Mouse (Mus musculus) G1E (cell line): ENCODE measurements around the gene Nppc. TPM values are rescaled to one million over a fixed set of nuclear protein-coding genes. Genes with fewer than 3 reads are reported as not detected.

ENCODE experiments used
- ATAC-seq: 2 replicates; pipeline ENCODE4 v1.8.0; 2016; ENCODE audit warnings: mild to moderate bottlenecking; ENCODE audit not compliant: insufficient number of reproducible peaks, poor library complexity, low FRiP score, severe bottlenecking; ENCODE audit errors: extremely low read depth
- DNase-seq: peaks from one replicate; pipeline ENCODE4 v3.0.0; 2012; ENCODE audit warnings: low spot score
- H3K27me3 ChIP-seq: 2 replicates; pipeline ENCODE4 v1.6.1; 2012; ENCODE audit warnings: mild to moderate bottlenecking, low read length, inconsistent platforms; ENCODE audit not compliant: insufficient read depth
- H3K36me3 ChIP-seq: replicated peaks from 2 replicates; pipeline ENCODE3; 2012; ENCODE audit warnings: mild to moderate bottlenecking, inconsistent platforms
- H3K4me1 ChIP-seq: 2 replicates; pipeline ENCODE4 v1.6.1; 2012; ENCODE audit warnings: low read depth, low read length, inconsistent platforms, mixed read lengths; ENCODE audit not compliant: insufficient read depth
- H3K4me3 ChIP-seq: 2 replicates; pipeline ENCODE4 v1.5.1; 2012; ENCODE audit warnings: low read depth, mild to moderate bottlenecking, inconsistent platforms, low read length, moderate library complexity, mixed read lengths
- H3K9me3 ChIP-seq: replicated peaks from 2 replicates; pipeline ENCODE4 v1.6.1; 2012; ENCODE audit warnings: inconsistent platforms
- CTCF ChIP-seq: IDR thresholded peaks from 2 replicates; pipeline ENCODE4 v1.5.1; 2012; ENCODE audit warnings: low read depth, low read length, inconsistent platforms, mixed read lengths
- GATA1 ChIP-seq: IDR thresholded peaks from 2 replicates; pipeline ENCODE4 v1.6.1; 2012; ENCODE audit warnings: borderline replicate concordance, low read length, inconsistent platforms, mixed read lengths
- GATA2 ChIP-seq: IDR thresholded peaks from 2 replicates; pipeline ENCODE4 v1.6.1; 2012; ENCODE audit warnings: low read depth, low read length, inconsistent platforms, borderline replicate concordance
- POLR2AphosphoS5 ChIP-seq: IDR thresholded peaks from 2 replicates; pipeline ENCODE4 v1.6.1; 2012; ENCODE audit warnings: low read depth, low read length, inconsistent platforms; ENCODE audit not compliant: insufficient replicate concordance
- TAL1 ChIP-seq: conservative IDR thresholded peaks from 2 replicates; pipeline ENCODE4 v1.6.1; 2012; ENCODE audit warnings: low read depth, low read length, inconsistent platforms, mixed read lengths
- polyA plus RNA-seq: library from polyadenylated mRNA; stranded (reverse); fragments of >175 nt; gene quantifications from 2 replicates; pipeline ENCODE4 v1.2.3, GENCODE M21; 2012
- total RNA-seq, 2 experiments: library from RNA; stranded (forward) in 1 of 2; stranded (reverse) in 1 of 2; fragments of 200-1000 nt in 1 of 2; fragments of >200 nt in 1 of 2; fragmentation: Nextera tagmentation in 1 of 2; gene quantifications; 2 replicates each; pipeline ENCODE4 v1.2.3; 2014 to 2017

Nppc gene
- total and polyA plus RNA-seq, 3 experiments: not detected

GRCm38 (mm10) chr1:86643101-86643809 is 27.1 kb downstream of the Nppc start:
- TF ChIP-seq CTCF (no peak), GATA1 (no peak), POLR2AphosphoS5 (no peak), TAL1 (no peak), GATA2 (no peak)
- H3K4me3 ChIP-seq: no peak overlapping the region
- ATAC-seq (no peak), DNase-seq (no peak)
- H3K36me3 ChIP-seq: no peaks in the 10 kb centered on the region
- H3K4me1 ChIP-seq: no peaks in the 10 kb centered on the region
- no peaks in the 10 kb centered on the region for H3K9me3 ChIP-seq
- H3K27me3 ChIP-seq: peaks cover 36% of the 10 kb centered on the region

GRCm38 (mm10) chr1:86634751-86635359 is 35.5 kb downstream of the Nppc start:
- TF ChIP-seq GATA2 (no peak), GATA1 (no peak), POLR2AphosphoS5 (no peak), CTCF (no peak), TAL1 (no peak)
- ATAC-seq (no peak), DNase-seq (no peak)
- Histone ChIP-seq H3K27me3 (peaks cover 18% of the 10 kb centered on the region), H3K4me3 (no peak overlapping the region), H3K36me3 (no peaks in the 10 kb centered on the region), H3K4me1 (peaks cover 18% of the 10 kb centered on the region), H3K9me3 (no peaks in the 10 kb centered on the region)

DNA sequence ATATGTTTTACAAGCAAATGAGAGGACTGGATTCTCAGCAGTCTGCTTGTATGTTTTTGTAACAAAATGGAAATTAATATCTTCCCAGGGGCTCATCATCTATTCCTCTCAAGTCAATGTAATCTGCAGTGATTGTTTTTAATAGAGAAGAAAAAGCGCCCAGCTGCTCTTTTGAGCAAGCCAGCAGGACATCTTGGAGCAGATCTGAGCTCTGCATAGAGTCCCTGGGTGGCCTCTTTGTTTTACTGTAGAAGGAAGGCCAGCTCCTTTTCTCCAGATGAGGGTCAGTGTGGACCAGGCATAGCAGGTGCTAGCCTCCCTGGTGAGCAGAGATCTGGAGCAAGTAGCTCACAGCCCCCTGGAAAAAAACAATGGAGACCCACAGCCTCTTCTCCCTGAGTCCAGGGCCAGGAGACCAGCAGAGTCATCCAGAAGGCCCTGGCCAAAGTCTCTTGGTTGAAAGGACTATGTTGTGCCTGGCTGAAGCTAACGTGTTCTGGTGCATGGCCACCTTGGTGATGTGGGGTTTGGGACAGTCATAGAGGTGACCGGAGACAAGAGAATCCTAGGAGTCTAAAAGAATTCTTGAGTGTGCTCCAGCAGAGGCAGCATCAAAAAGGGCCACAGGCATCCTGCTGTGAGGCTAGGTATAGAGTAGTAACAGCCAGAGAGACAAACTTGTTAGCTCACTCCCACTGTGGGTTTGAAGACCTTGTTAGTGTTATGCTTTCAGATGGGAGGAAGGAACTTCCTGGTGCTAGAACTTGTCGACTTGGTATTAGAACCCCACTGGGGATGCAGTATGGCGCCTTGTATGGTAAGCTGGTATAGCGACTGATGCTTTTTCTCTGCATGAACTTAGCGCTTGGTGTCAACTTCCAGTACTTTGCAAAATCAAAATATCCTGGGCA is 36.3 kb downstream of the Nppc start:
- DNase-seq: no peak
- Histone ChIP-seq H3K36me3 (no peaks in the 10 kb centered on the region), H3K4me1 (peaks cover 19% of the 10 kb centered on the region), H3K9me3 (no peaks in the 10 kb centered on the region), H3K4me3 (no peak overlapping the region), H3K27me3 (peaks cover 18% of the 10 kb centered on the region)
- TF ChIP-seq GATA2 (no peak), GATA1 (no peak), TAL1 (no peak), CTCF (no peak), POLR2AphosphoS5 (no peak)
- ATAC-seq: no peak

DNA sequence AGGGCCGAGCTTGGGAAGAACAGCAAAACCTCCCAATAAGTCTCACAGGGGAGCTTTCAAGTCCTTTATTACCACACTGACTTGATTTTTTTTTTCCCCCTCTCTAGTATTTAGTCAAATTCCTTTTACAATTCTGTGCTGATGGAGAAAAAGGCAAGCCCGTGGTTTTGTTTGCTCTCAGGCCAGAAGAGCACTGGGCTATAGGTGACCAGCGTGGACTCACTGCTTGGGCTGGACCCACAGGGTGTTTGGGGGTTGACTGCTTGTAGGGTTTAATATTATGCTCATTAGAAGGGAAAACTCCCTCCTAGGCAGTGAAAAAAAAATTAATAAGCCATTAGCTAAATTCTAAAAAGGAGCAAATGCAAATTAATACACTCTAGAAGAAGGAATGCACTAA is 36.9 kb downstream of the Nppc start:
- Histone ChIP-seq H3K4me3 (no peak overlapping the region), H3K27me3 (peaks cover 21% of the 10 kb centered on the region), H3K9me3 (no peaks in the 10 kb centered on the region), H3K36me3 (no peaks in the 10 kb centered on the region), H3K4me1 (peaks cover 19% of the 10 kb centered on the region)
- ATAC-seq: no peak
- DNase-seq: no peak
- TF ChIP-seq GATA2 (no peak), POLR2AphosphoS5 (no peak), GATA1 (no peak), CTCF (no peak), TAL1 (no peak)

- no peaks in the 10 kb centered on the region for H3K36me3 ChIP-seq
- H3K4me1 ChIP-seq: peaks cover 19% of the 10 kb centered on the region
- H3K9me3 ChIP-seq: no peaks in the 10 kb centered on the region
- ATAC-seq: no peak
- no peak for DNase-seq
- no peak for TF ChIP-seq GATA2
- TF ChIP-seq GATA1: no peak
- no peak for TF ChIP-seq POLR2AphosphoS5
- TF ChIP-seq CTCF: no peak
- TF ChIP-seq TAL1: no peak
- no peak overlapping the region for H3K4me3 ChIP-seq
- peaks cover 26% of the 10 kb centered on the region for H3K27me3 ChIP-seq
These were observed 37.5 kb downstream of the Nppc start for GRCm38 (mm10) chr1:86632732-86633380.

DNA sequence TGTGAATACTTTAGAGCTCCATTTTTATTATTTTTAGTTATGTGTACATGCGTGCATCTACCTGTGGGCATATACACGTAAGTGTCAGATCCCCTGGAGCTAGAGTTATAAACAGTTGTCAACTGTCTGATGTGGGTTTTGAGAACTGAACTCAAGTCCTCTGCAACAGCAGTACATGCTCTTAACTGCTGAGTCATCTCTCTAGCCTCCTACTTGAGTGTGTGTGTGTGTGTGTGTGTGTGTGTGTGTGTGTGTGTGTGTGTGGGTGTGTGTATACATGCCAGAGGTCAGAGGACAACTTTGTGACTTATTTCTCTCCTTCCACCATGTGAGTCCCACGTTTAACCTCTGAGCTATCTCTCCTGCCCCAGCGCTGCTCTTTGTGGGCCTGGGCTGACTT is 39.8 kb downstream of the Nppc start:
- peaks cover 20% of the 10 kb centered on the region for H3K27me3 ChIP-seq
- H3K4me1 ChIP-seq: peaks cover 19% of the 10 kb centered on the region
- ATAC-seq (no peak; the same call in 1 of the 2 replicates), DNase-seq (no peak)
- H3K36me3 ChIP-seq: no peaks in the 10 kb centered on the region
- no peak overlapping the region for H3K4me3 ChIP-seq
- TF ChIP-seq TAL1 (no peak), POLR2AphosphoS5 (no peak), GATA1 (no peak), CTCF (no peak), GATA2 (no peak)
- no peaks in the 10 kb centered on the region for H3K9me3 ChIP-seq
